In genomic region chr13:109926277-109926920, GRCm38 (mm10) we compare ENCODE assay signal across 8 mouse cellular contexts.
DNase-seq lines count a peak whose midpoint lies in the region; ATAC-seq lines count a peak whose summit lies in the region.

No protein-coding gene starts in this region.

- H3K27ac ChIP-seq in kidney, embryonic 16.5 days (ENCODE audit: low read length) = no peak overlapping the region
- H3K27ac ChIP-seq in heart, embryonic 12.5 days (ENCODE audit: poor library complexity, severe bottlenecking) = no peak overlapping the region

- no peak for DNase-seq in kidney, adult 8-10 months
- DNase-seq in cerebellum, postnatal 10 days = peak; percentile 69 to 74
- DNase-seq in layer of hippocampus, postnatal 14 days (ENCODE audit: low spot score in 2 of 2) = peak; percentile 59 to 87
- DNase-seq in lung, postnatal 14 days = peak; percentile 34
- DNase-seq in right cerebral cortex, adult 2 months (ENCODE audit: low spot score in 2 of 2) = peak; percentile 89
- DNase-seq in c-Kit-positive CD71-positive TER-119-positive erythroid progenitor cells, embryonic 14.5 days (ENCODE audit: low spot score) = no peak

- no peaks in the 10 kb centered on the region for H3K27me3 ChIP-seq in kidney, embryonic 16.5 days (ENCODE audit: insufficient read depth, low read length)
- no peaks in the 10 kb centered on the region for H3K27me3 ChIP-seq in heart, embryonic 12.5 days (replicated peaks)

- no peaks in the 10 kb centered on the region for H3K9me3 ChIP-seq in kidney, embryonic 16.5 days (ENCODE audit: low read length)
- no peaks in the 10 kb centered on the region for H3K9me3 ChIP-seq in heart, embryonic 12.5 days (replicated peaks)

- no peaks in the 10 kb centered on the region for H3K36me3 ChIP-seq in kidney, embryonic 16.5 days (ENCODE audit: insufficient read depth, low read length)
- H3K36me3 ChIP-seq in heart, embryonic 12.5 days = no peaks in the 10 kb centered on the region

- peak overlapping the region; percentile 42 for H3K4me2 ChIP-seq in kidney, embryonic 16.5 days (replicated peaks; ENCODE audit: low read depth, low read length)
- peak overlapping the region; percentile 63 for H3K4me2 ChIP-seq in heart, embryonic 12.5 days

- 42% methylated on average over 15 of the region's 15 CpGs for WGBS in kidney, embryonic 16.5 days
- 24% methylated on average over 15 of the region's 15 CpGs for WGBS in heart, embryonic 12.5 days

- H3K4me1 ChIP-seq in kidney, embryonic 16.5 days (ENCODE audit: insufficient read depth, low read length) = peaks cover 6% of the 10 kb centered on the region
- H3K4me1 ChIP-seq in heart, embryonic 12.5 days (replicated peaks) = peaks cover 26% of the 10 kb centered on the region

- peak; percentile 72; the same call in 1 of the 2 replicates for ATAC-seq in kidney, embryonic 16.5 days (ENCODE audit: low FRiP score, low TSS enrichment)
- peak; percentile 39; the same call in 1 of the 2 replicates for ATAC-seq in heart, embryonic 12.5 days (ENCODE audit: insufficient number of reproducible peaks, low FRiP score)

- peak overlapping the region; percentile 3; the same call in 1 of the 2 replicates for H3K4me3 ChIP-seq in kidney, embryonic 16.5 days (ENCODE audit: low read length)
- H3K4me3 ChIP-seq in heart, embryonic 12.5 days = peak overlapping the region; percentile 24

- H3K9ac ChIP-seq in kidney, embryonic 16.5 days (replicated peaks; ENCODE audit: low read length) = no peak overlapping the region
- H3K9ac ChIP-seq in heart, embryonic 12.5 days = no peak overlapping the region

Comparison
In these comparisons a context has a peak if more than half of its experiments do, and no peak if none do; other contexts are left out.
1. DNase-seq: peak in cerebellum, postnatal 10 days (2 of 2), layer of hippocampus, postnatal 14 days (2 of 2), lung, postnatal 14 days (single experiment) and right cerebral cortex, adult 2 months (2 of 2); none in kidney, adult 8-10 months (0 of 2) and c-Kit-positive CD71-positive TER-119-positive erythroid progenitor cells, embryonic 14.5 days (single experiment).